Mouse (Mus musculus): ENCODE data around the gene Olfr536. TPM values are rescaled to one million over a fixed set of nuclear protein-coding genes. Genes with fewer than 3 reads are reported as not detected.

Olfr536 gene
- polyA plus RNA-seq, 1 experiment from 2014 or later = not detected

Other genes with a start within 250 kb of the Olfr536 start
- not detected in 2 replicates for gene Olfr525, start 186.5 kb downstream of the Olfr536 start, polyA plus RNA-seq (2014; fragmentation: Nextera tagmentation; extraction: Ambion mirVana)
- gene Olfr527, start 173.4 kb downstream of the Olfr536 start, polyA plus RNA-seq (2014; fragmentation: Nextera tagmentation; extraction: Ambion mirVana) = not detected in 2 replicates
- gene Olfr60, start 145.7 kb downstream of the Olfr536 start, polyA plus RNA-seq (2014; fragmentation: Nextera tagmentation; extraction: Ambion mirVana) = not detected in 2 replicates
- not detected in 2 replicates for gene Olfr530, start 131.1 kb downstream of the Olfr536 start, polyA plus RNA-seq (2014; fragmentation: Nextera tagmentation; extraction: Ambion mirVana)
- gene Olfr531, start 104.5 kb downstream of the Olfr536 start, polyA plus RNA-seq (2014; fragmentation: Nextera tagmentation; extraction: Ambion mirVana) = not detected in 2 replicates
- gene Olfr532, start 85.8 kb downstream of the Olfr536 start, polyA plus RNA-seq (2014; fragmentation: Nextera tagmentation; extraction: Ambion mirVana) = not detected in 2 replicates
- not detected in 2 replicates for gene Olfr533, start 44.0 kb downstream of the Olfr536 start, polyA plus RNA-seq (2014; fragmentation: Nextera tagmentation; extraction: Ambion mirVana)
- gene Olfr535, start 23.2 kb downstream of the Olfr536 start, polyA plus RNA-seq (2014; fragmentation: Nextera tagmentation; extraction: Ambion mirVana) = not detected in 2 replicates
- gene Olfr538, start 60.5 kb upstream of the Olfr536 start, polyA plus RNA-seq (2014; fragmentation: Nextera tagmentation; extraction: Ambion mirVana) = not detected in 2 replicates
- not detected in 2 replicates for gene Olfr46, start 93.9 kb upstream of the Olfr536 start, polyA plus RNA-seq (2014; fragmentation: Nextera tagmentation; extraction: Ambion mirVana)
- gene Olfr61, start 121.6 kb upstream of the Olfr536 start, polyA plus RNA-seq (2014; fragmentation: Nextera tagmentation; extraction: Ambion mirVana) = not detected in 2 replicates
- gene Olfr53, start 139.1 kb upstream of the Olfr536 start, polyA plus RNA-seq (2014; fragmentation: Nextera tagmentation; extraction: Ambion mirVana) = not detected in 2 replicates
- not detected in 2 replicates for gene Olfr539, start 152.5 kb upstream of the Olfr536 start, polyA plus RNA-seq (2014; fragmentation: Nextera tagmentation; extraction: Ambion mirVana)
- not detected in 2 replicates for gene Olfr45, start 174.6 kb upstream of the Olfr536 start, polyA plus RNA-seq (2014; fragmentation: Nextera tagmentation; extraction: Ambion mirVana)
- not detected in 2 replicates for gene Olfr541, start 189.9 kb upstream of the Olfr536 start, polyA plus RNA-seq (2014; fragmentation: Nextera tagmentation; extraction: Ambion mirVana)